Mouse (Mus musculus) limb, embryonic 14.5 days (tissue): Measurements from ENCODE around the gene Rcor1. TPM values are rescaled to one million over a fixed set of nuclear protein-coding genes. Genes with fewer than 3 reads are reported as not detected.

ENCODE experiments used
- ATAC-seq: fragments of 200-750 bp; cut with Nextera tagmentation; 2 replicates; pipeline ENCODE4 v1.8.0; 2017; ENCODE audit warnings: low read depth, moderate number of reproducible peaks, moderate TSS enrichment; ENCODE audit not compliant: low FRiP score
- DNase-seq: peaks from one replicate; pipeline ENCODE4 v3.0.0-alpha.2; 2015; ENCODE audit warnings: low spot score
- H3K27ac ChIP-seq: fragments of 300-500 bp; sonication (generic); replicated peaks from 2 replicates; pipeline ENCODE4 v1.5.1; 2014; ENCODE audit warnings: low read depth, mild to moderate bottlenecking, low read length, moderate library complexity, mixed read lengths
- H3K27me3 ChIP-seq: fragments of 300-500 bp; sonication (generic); 2 replicates; pipeline ENCODE4 v1.6.1; 2014; ENCODE audit warnings: low read length, mixed read lengths; ENCODE audit not compliant: control insufficient read depth, insufficient read depth
- H3K36me3 ChIP-seq: fragments of 300-500 bp; sonication (generic); 2 replicates; pipeline ENCODE4 v1.6.1; 2014; ENCODE audit warnings: mild to moderate bottlenecking, low read length, moderate library complexity, mixed read lengths; ENCODE audit not compliant: control insufficient read depth, insufficient read depth
- H3K4me1 ChIP-seq: fragments of 300-500 bp; sonication (generic); 2 replicates; pipeline ENCODE4 v1.6.1; 2014; ENCODE audit warnings: antibody characterized with exemption, low read length, mixed read lengths; ENCODE audit not compliant: control insufficient read depth, insufficient read depth
- H3K4me2 ChIP-seq: fragments of 300-500 bp; sonication (generic); replicated peaks from 2 replicates; pipeline ENCODE4 v1.6.1; 2014; ENCODE audit warnings: low read depth, mild to moderate bottlenecking, low read length, moderate library complexity; ENCODE audit not compliant: severe bottlenecking
- H3K4me3 ChIP-seq: fragments of 300-500 bp; sonication (generic); replicated peaks from 2 replicates; pipeline ENCODE4 v1.5.1; 2014; ENCODE audit warnings: low read length
- H3K9ac ChIP-seq: fragments of 300-500 bp; sonication (generic); 2 replicates; pipeline ENCODE4 v1.6.1; 2014; ENCODE audit warnings: mild to moderate bottlenecking, low read depth, low read length, moderate library complexity; ENCODE audit not compliant: severe bottlenecking
- H3K9me3 ChIP-seq: fragments of 300-500 bp; sonication (generic); 2 replicates; pipeline ENCODE4 v1.6.1; 2016; ENCODE audit warnings: low read length; ENCODE audit not compliant: control insufficient read depth
- POLR2A ChIP-seq: fragments of 200-500 bp; IDR thresholded peaks from 2 replicates; pipeline ENCODE4 v1.8.0; 2012; ENCODE audit warnings: inconsistent platforms, mild to moderate bottlenecking, moderate library complexity, borderline replicate concordance; ENCODE audit not compliant: insufficient read depth, insufficient read length; ENCODE audit errors: extremely low read depth
- WGBS: fragments of 180-500 bp; shearing (Covaris S2); extraction: QIAGEN DNeasy Blood & Tissue Kit; methylation state at CpG from one replicate; pipeline ENCODE4 v1.1.7; 2014; 5-methylcytosine and 5-hydroxymethylcytosine counted together
- polyA plus RNA-seq, 2 experiments: library from polyadenylated mRNA; depleted of rRNA in 1 of 2; stranded (reverse) in 1 of 2; unstranded in 1 of 2; fragments of >200 nt; fragmentation: Nextera tagmentation in 1 of 2; extraction: Ambion mirVana in 1 of 2; gene quantifications; 2 replicates each; pipeline versions ENCODE4 v1.2.1 to v1.2.3; 2012 to 2014

Gene Rcor1
- polyA plus RNA-seq, 2 experiments, result 17.7 to 29.4 TPM

GRCm38 (mm10) chr12:111041196-111041595 is 2.0 kb downstream of the Rcor1 start:
- Histone ChIP-seq H3K4me1 (peaks cover 18% of the 10 kb centered on the region; the same call in 1 of the 2 replicates), H3K9ac (no peak overlapping the region), H3K27me3 (no peaks in the 10 kb centered on the region), H3K9me3 (no peaks in the 10 kb centered on the region), H3K4me3 (peak overlapping the region; percentile 94), H3K36me3 (peaks cover 15% of the 10 kb centered on the region; the same call in 1 of the 2 replicates), H3K27ac (no peak overlapping the region), H3K4me2 (peak overlapping the region; percentile 87)
- TF ChIP-seq POLR2A, result no peak
- 18% methylated on average over 4 of the region's 4 CpGs for WGBS
- no peak for ATAC-seq
- DNase-seq, result peak; percentile 52

GRCm38 (mm10) chr12:111042365-111042764 is 3.2 kb downstream of the Rcor1 start:
- Histone ChIP-seq H3K27me3 (no peaks in the 10 kb centered on the region), H3K4me3 (no peak overlapping the region), H3K27ac (no peak overlapping the region), H3K9ac (no peak overlapping the region), H3K4me1 (peaks cover 18% of the 10 kb centered on the region; the same call in 1 of the 2 replicates), H3K4me2 (no peak overlapping the region), H3K9me3 (no peaks in the 10 kb centered on the region), H3K36me3 (peaks cover 15% of the 10 kb centered on the region; the same call in 1 of the 2 replicates)
- TF ChIP-seq POLR2A, result no peak
- 94% methylated on average over 1 of the region's 1 CpGs for WGBS
- DNase-seq, result no peak
- ATAC-seq, result no peak

- WGBS, result 85% methylated on average over 2 of the region's 2 CpGs
- no peaks in the 10 kb centered on the region for H3K9me3 ChIP-seq
- H3K4me2 ChIP-seq, result no peak overlapping the region
- no peak overlapping the region for H3K4me3 ChIP-seq
- no peaks in the 10 kb centered on the region for H3K27me3 ChIP-seq
- no peak overlapping the region for H3K9ac ChIP-seq
- no peak overlapping the region for H3K27ac ChIP-seq
- H3K4me1 ChIP-seq, result peaks cover 16% of the 10 kb centered on the region; the same call in 1 of the 2 replicates
- peaks cover 15% of the 10 kb centered on the region; the same call in 1 of the 2 replicates for H3K36me3 ChIP-seq
- DNase-seq (no peak), ATAC-seq (no peak)
- no peak for TF ChIP-seq POLR2A
Observed at GRCm38 (mm10) chr12:111044880-111045279, 5.7 kb downstream of the Rcor1 start.

- H3K4me1 ChIP-seq, result peaks cover 3% of the 10 kb centered on the region; the same call in 1 of the 2 replicates
- H3K4me3 ChIP-seq, result no peak overlapping the region
- no peak overlapping the region for H3K9ac ChIP-seq
- DNase-seq (no peak), ATAC-seq (no peak)
- no peaks in the 10 kb centered on the region for H3K9me3 ChIP-seq
- H3K4me2 ChIP-seq, result no peak overlapping the region
- H3K36me3 ChIP-seq, result peaks cover 15% of the 10 kb centered on the region; the same call in 1 of the 2 replicates
- TF ChIP-seq POLR2A, result no peak
- no peak overlapping the region for H3K27ac ChIP-seq
- no peaks in the 10 kb centered on the region for H3K27me3 ChIP-seq
- WGBS, result 92% methylated on average over 1 of the region's 1 CpGs
Observed at GRCm38 (mm10) chr12:111046866-111047265, 7.7 kb downstream of the Rcor1 start.

GRCm38 (mm10) chr12:111048201-111048600 is 9.1 kb downstream of the Rcor1 start:
- Histone ChIP-seq H3K4me3 (no peak overlapping the region), H3K27ac (no peak overlapping the region), H3K36me3 (peaks cover 17% of the 10 kb centered on the region), H3K4me2 (no peak overlapping the region), H3K27me3 (no peaks in the 10 kb centered on the region), H3K9me3 (no peaks in the 10 kb centered on the region), H3K4me1 (peaks cover 3% of the 10 kb centered on the region; the same call in 1 of the 2 replicates), H3K9ac (no peak overlapping the region)
- ATAC-seq, result no peak
- no peak for DNase-seq
- no peak for TF ChIP-seq POLR2A
- 81% methylated on average over 2 of the region's 2 CpGs for WGBS
